Mouse (Mus musculus): ENCODE data around the gene Runx3. TPM values are rescaled to one million over a fixed set of nuclear protein-coding genes. Genes with fewer than 3 reads are reported as not detected.

Gene Runx3
- total and polyA plus RNA-seq, 2 experiments from 2014 or later = not detected

- no peak overlapping the region for H3K4me2 ChIP-seq (ENCODE audit: low read depth, low read length, poor library complexity, severe bottlenecking)
- no peak for DNase-seq (ENCODE audit: low spot score)
- no peak for ATAC-seq (ENCODE audit: low FRiP score)
- H3K27me3 ChIP-seq (ENCODE audit: insufficient read depth, low read length) = no peaks in the 10 kb centered on the region
- WGBS = 72% methylated on average over 11 of the region's 11 CpGs
- no peaks in the 10 kb centered on the region; the same call in 1 of the 2 replicates for H3K9me3 ChIP-seq (ENCODE audit: low read length)
- H3K36me3 ChIP-seq (ENCODE audit: insufficient read depth, low read length) = no peaks in the 10 kb centered on the region
- H3K9ac ChIP-seq (replicated peaks; ENCODE audit: low read length, poor library complexity, severe bottlenecking) = no peak overlapping the region
- no peak overlapping the region for H3K27ac ChIP-seq (ENCODE audit: low read depth, low read length)
- TF ChIP-seq CTCF (IDR thresholded peaks at IDR 0.05) = no peak
- H3K4me1 ChIP-seq (ENCODE audit: insufficient read depth, low read length) = no peaks in the 10 kb centered on the region
- H3K4me3 ChIP-seq (ENCODE audit: low read depth, low read length) = no peak overlapping the region
Measured at GRCm38 (mm10) chr4:135191604-135192003, 71.2 kb downstream of the Runx3 start.

GRCm38 (mm10) chr4:135192841-135193240 is 72.4 kb downstream of the Runx3 start:
- WGBS = 82% methylated on average over 5 of the region's 5 CpGs
- no peak for TF ChIP-seq CTCF (IDR thresholded peaks at IDR 0.05)

DNA sequence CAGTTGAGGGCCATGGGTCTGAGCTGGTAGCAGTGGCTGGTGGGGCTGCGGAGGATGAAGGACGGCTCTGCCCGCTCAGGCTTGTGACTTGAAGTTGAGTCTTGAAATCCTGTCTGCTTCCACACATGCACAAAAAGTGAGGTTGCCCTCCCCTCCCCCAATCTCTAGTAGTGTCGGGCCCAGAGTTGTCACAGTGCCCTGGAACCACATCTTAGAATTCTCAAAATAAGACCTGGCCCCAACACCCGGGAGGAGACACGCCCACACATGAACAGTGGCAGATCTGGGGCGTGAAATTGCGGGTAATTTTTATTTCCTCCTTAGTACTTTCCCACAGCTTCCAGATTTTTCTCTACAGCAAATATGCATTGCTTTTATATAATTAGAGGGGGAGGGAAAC is 77.4 kb downstream of the Runx3 start:
- H3K27ac ChIP-seq (ENCODE audit: low read depth, low read length) = no peak overlapping the region
- no peak for TF ChIP-seq CTCF (IDR thresholded peaks at IDR 0.05)
- no peak overlapping the region for H3K4me2 ChIP-seq (ENCODE audit: low read depth, low read length, poor library complexity, severe bottlenecking)
- no peaks in the 10 kb centered on the region for H3K27me3 ChIP-seq (ENCODE audit: insufficient read depth, low read length)
- ATAC-seq (ENCODE audit: low FRiP score) (no peak), DNase-seq (ENCODE audit: low spot score) (no peak)
- 76% methylated on average over 8 of the region's 8 CpGs for WGBS
- no peaks in the 10 kb centered on the region for H3K36me3 ChIP-seq (ENCODE audit: insufficient read depth, low read length)
- no peak overlapping the region for H3K4me3 ChIP-seq (ENCODE audit: low read depth, low read length)
- H3K4me1 ChIP-seq (ENCODE audit: insufficient read depth, low read length) = no peaks in the 10 kb centered on the region
- no peaks in the 10 kb centered on the region; the same call in 1 of the 2 replicates for H3K9me3 ChIP-seq (ENCODE audit: low read length)
- no peak overlapping the region for H3K9ac ChIP-seq (replicated peaks; ENCODE audit: low read length, poor library complexity, severe bottlenecking)

More at GRCm38 (mm10) chr4:135192841-135193240, 72.4 kb downstream of the Runx3 start:
- no peak overlapping the region for H3K9ac ChIP-seq (replicated peaks; ENCODE audit: low read length, poor library complexity, severe bottlenecking)
- no peak overlapping the region for H3K4me2 ChIP-seq (ENCODE audit: low read depth, low read length, poor library complexity, severe bottlenecking)
- H3K27ac ChIP-seq (ENCODE audit: low read depth, low read length) = no peak overlapping the region
- ATAC-seq (ENCODE audit: low FRiP score) (no peak), DNase-seq (ENCODE audit: low spot score) (no peak)
- H3K36me3 ChIP-seq (ENCODE audit: insufficient read depth, low read length) = no peaks in the 10 kb centered on the region
- no peaks in the 10 kb centered on the region for H3K27me3 ChIP-seq (ENCODE audit: insufficient read depth, low read length)
- H3K9me3 ChIP-seq (ENCODE audit: low read length) = no peaks in the 10 kb centered on the region; the same call in 1 of the 2 replicates
- no peaks in the 10 kb centered on the region for H3K4me1 ChIP-seq (ENCODE audit: insufficient read depth, low read length)
- no peak overlapping the region for H3K4me3 ChIP-seq (ENCODE audit: low read depth, low read length)

DNA sequence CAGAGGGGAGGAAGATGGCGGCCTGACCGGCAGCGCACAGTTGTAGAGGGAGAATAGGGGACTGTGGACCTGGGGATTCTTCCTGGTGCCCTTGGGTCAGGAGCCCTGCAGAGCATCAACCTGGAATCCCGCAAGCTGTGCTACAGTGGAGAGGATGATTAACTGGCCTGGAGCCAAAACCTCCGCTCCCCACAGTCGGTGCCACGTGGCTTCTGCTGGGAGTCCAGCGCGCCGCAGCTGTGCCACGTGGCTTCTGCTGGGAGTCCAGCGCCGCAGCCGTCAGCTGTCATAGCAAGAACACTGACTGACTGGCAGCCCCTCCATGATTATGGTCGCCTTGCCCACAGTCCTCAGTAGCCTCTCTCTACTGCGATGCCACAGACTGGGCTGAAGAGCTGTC is 81.3 kb downstream of the Runx3 start:
- Histone ChIP-seq H3K27me3 (ENCODE audit: insufficient read depth, low read length) (peaks cover 18% of the 10 kb centered on the region), H3K27ac (ENCODE audit: low read depth, low read length) (no peak overlapping the region), H3K9me3 (ENCODE audit: low read length) (no peaks in the 10 kb centered on the region), H3K4me2 (ENCODE audit: low read depth, low read length, poor library complexity, severe bottlenecking) (no peak overlapping the region), H3K4me3 (ENCODE audit: low read depth, low read length) (no peak overlapping the region), H3K4me1 (ENCODE audit: insufficient read depth, low read length) (peaks cover 6% of the 10 kb centered on the region; the same call in 1 of the 2 replicates), H3K36me3 (ENCODE audit: insufficient read depth, low read length) (no peaks in the 10 kb centered on the region), H3K9ac (replicated peaks; ENCODE audit: low read length, poor library complexity, severe bottlenecking) (no peak overlapping the region)
- WGBS = 65% methylated on average over 16 of the region's 16 CpGs
- no peak for ATAC-seq (ENCODE audit: low FRiP score)
- peak; percentile 13 for DNase-seq (ENCODE audit: low spot score)
- TF ChIP-seq CTCF (IDR thresholded peaks at IDR 0.05) = no peak

- DNase-seq (ENCODE audit: low spot score) = no peak
- no peak overlapping the region for H3K9ac ChIP-seq (replicated peaks; ENCODE audit: low read length, poor library complexity, severe bottlenecking)
- ATAC-seq (ENCODE audit: low FRiP score) = no peak
- no peak overlapping the region for H3K27ac ChIP-seq (ENCODE audit: low read depth, low read length)
- peak overlapping the region; percentile 51 for H3K4me2 ChIP-seq (ENCODE audit: low read depth, low read length, poor library complexity, severe bottlenecking)
- no peaks in the 10 kb centered on the region for H3K36me3 ChIP-seq (ENCODE audit: insufficient read depth, low read length)
- peaks cover 18% of the 10 kb centered on the region for H3K27me3 ChIP-seq (ENCODE audit: insufficient read depth, low read length)
- WGBS = 11% methylated on average over 14 of the region's 14 CpGs
- H3K4me1 ChIP-seq (ENCODE audit: insufficient read depth, low read length) = peaks cover 6% of the 10 kb centered on the region; the same call in 1 of the 2 replicates
- no peaks in the 10 kb centered on the region for H3K9me3 ChIP-seq (ENCODE audit: low read length)
- no peak overlapping the region for H3K4me3 ChIP-seq (ENCODE audit: low read depth, low read length)
- TF ChIP-seq CTCF (IDR thresholded peaks at IDR 0.05) = no peak
Measured at GRCm38 (mm10) chr4:135203279-135203678, 82.8 kb downstream of the Runx3 start.

GRCm38 (mm10) chr4:135203806-135204560 is 83.5 kb downstream of the Runx3 start:
- Histone ChIP-seq H3K9me3 (ENCODE audit: low read length) (no peaks in the 10 kb centered on the region), H3K27ac (ENCODE audit: low read depth, low read length) (no peak overlapping the region), H3K9ac (replicated peaks; ENCODE audit: low read length, poor library complexity, severe bottlenecking) (no peak overlapping the region), H3K4me3 (ENCODE audit: low read depth, low read length) (no peak overlapping the region), H3K27me3 (ENCODE audit: insufficient read depth, low read length) (peaks cover 18% of the 10 kb centered on the region), H3K36me3 (ENCODE audit: insufficient read depth, low read length) (no peaks in the 10 kb centered on the region), H3K4me2 (ENCODE audit: low read depth, low read length, poor library complexity, severe bottlenecking) (peak overlapping the region; percentile 51), H3K4me1 (ENCODE audit: insufficient read depth, low read length) (peaks cover 6% of the 10 kb centered on the region; the same call in 1 of the 2 replicates)
- ATAC-seq (ENCODE audit: low FRiP score) = no peak
- 23% methylated on average over 17 of the region's 17 CpGs for WGBS
- DNase-seq (ENCODE audit: low spot score) = no peak
- no peak for TF ChIP-seq CTCF (IDR thresholded peaks at IDR 0.05)

Data from midbrain, postnatal 0 days (tissue).